Mouse (Mus musculus) E14TG2a.4 (cell line): Measurements from ENCODE around the gene Gucy2e.

Experiments used
- CTCF ChIP-seq: conservative IDR thresholded peaks from 2 replicates; pipeline ENCODE4 v1.5.1; 2014; ENCODE audit warnings: low read length
- POU5F1 ChIP-seq: IDR thresholded peaks from 2 replicates; pipeline ENCODE4 v1.6.1; 2014; ENCODE audit warnings: low read length, borderline replicate concordance

- no peak for TF ChIP-seq CTCF
- no peak for TF ChIP-seq POU5F1
Observed at GRCm38 (mm10) chr11:69197743-69198142, 39.1 kb downstream of the Gucy2e start, which contains the start of gene Alox8.
